Mouse (Mus musculus) G1E (cell line): ENCODE data around the gene Olfr576.

Source experiments
- CTCF ChIP-seq: IDR thresholded peaks from 2 replicates; pipeline ENCODE4 v1.5.1; 2012; ENCODE audit warnings: low read depth, low read length, inconsistent platforms, mixed read lengths
- GATA1 ChIP-seq: IDR thresholded peaks from 2 replicates; pipeline ENCODE4 v1.6.1; 2012; ENCODE audit warnings: borderline replicate concordance, low read length, inconsistent platforms, mixed read lengths
- GATA2 ChIP-seq: IDR thresholded peaks from 2 replicates; pipeline ENCODE4 v1.6.1; 2012; ENCODE audit warnings: low read depth, low read length, inconsistent platforms, borderline replicate concordance
- POLR2AphosphoS5 ChIP-seq: IDR thresholded peaks from 2 replicates; pipeline ENCODE4 v1.6.1; 2012; ENCODE audit warnings: low read depth, low read length, inconsistent platforms; ENCODE audit not compliant: insufficient replicate concordance
- TAL1 ChIP-seq: conservative IDR thresholded peaks from 2 replicates; pipeline ENCODE4 v1.6.1; 2012; ENCODE audit warnings: low read depth, low read length, inconsistent platforms, mixed read lengths

GRCm38 (mm10) chr7:102950732-102951131, 11.7 kb upstream of the Olfr576 start:
- TF ChIP-seq CTCF (no peak), GATA1 (no peak), POLR2AphosphoS5 (no peak), GATA2 (no peak), TAL1 (no peak)
